Mouse (Mus musculus) testis, adult 10 weeks (tissue): ENCODE measurements around the gene Pitx1. TPM values are rescaled to one million over a fixed set of nuclear protein-coding genes. Genes with fewer than 3 reads are reported as not detected.

Source experiments
- polyA plus RNA-seq: library from polyadenylated mRNA; stranded (reverse); fragments of 350-450 nt; fragmentation: Illumina TruSeq; extraction: RNeasy Lipid Tissue Mini Kit (QIAGEN cat#74804); gene quantifications from one replicate; pipeline ENCODE4 v1.2.3, GENCODE M21; 2014; ENCODE audit warnings: low read depth, low replicate concordance

Pitx1 gene
- not detected for polyA plus RNA-seq

DNA sequence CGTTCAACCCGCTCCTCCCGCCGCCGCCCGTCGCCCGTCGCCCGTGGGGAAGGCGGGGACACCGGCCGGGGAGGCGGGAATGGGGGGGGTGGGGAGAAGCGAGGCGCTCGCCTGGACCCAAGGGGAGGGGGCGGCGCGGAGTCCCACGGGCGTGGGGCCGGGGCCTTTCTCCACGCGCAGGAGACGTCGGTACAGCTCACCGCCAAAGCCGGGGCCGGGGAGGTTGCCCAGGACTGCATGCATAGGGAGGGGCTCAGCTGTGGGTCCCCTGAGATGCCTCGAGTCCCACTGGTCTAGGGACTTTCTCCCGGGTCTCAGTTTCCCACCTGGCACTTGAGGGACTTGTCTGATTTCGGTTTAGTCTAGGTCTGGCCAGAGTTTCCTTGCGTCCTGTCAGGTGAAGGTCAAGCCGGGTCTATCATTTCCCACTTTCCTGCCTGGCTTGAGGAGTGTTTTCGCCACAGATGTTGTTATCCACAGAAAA, at the start of gene Pitx1:
Pitx1 (minus strand) TSS at position 51 of the 484 bp plus-strand sequence.

DNA sequence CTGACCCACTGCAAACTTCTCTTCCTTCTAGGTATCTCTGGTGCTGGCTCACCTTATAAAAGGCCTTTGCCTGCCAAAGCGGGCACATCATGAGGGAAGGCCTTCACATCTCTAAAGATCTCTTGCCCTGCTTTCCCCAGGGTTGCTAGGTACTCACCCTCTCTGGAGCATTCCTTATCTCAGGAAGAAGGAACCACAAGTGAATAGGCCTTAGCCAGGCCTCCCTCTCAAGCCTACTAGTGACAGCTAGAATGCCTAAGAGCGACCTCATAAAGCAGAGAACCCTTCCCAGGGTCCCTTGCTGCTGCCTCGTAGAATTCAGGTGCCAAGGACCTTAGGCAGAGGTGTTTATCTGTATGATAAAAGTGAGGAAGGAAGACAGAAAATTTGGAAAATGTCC, 51.7 kb downstream of the Pitx1 start, which contains the start of gene Catsper3:
Catsper3 (plus strand) TSS at position 301 of the 400 bp plus-strand sequence.

Other genes with a start within 250 kb of the Pitx1 start
- 2.7 TPM for gene B4galt7, start 236.3 kb downstream of the Pitx1 start, polyA plus RNA-seq
- gene Caml, start 213.2 kb downstream of the Pitx1 start, polyA plus RNA-seq: 38.8 TPM
- gene Ddx46, start 201.2 kb downstream of the Pitx1 start, polyA plus RNA-seq: 99.2 TPM
- 19.5 TPM for gene B230219D22Rik, start 143.1 kb downstream of the Pitx1 start, polyA plus RNA-seq
- 17.8 TPM for gene Txndc15, start 121.5 kb downstream of the Pitx1 start, polyA plus RNA-seq
- 3.3 TPM for gene Pcbd2, start 108.8 kb downstream of the Pitx1 start, polyA plus RNA-seq
- gene Catsper3, start 51.6 kb downstream of the Pitx1 start, polyA plus RNA-seq: 130 TPM